Mouse (Mus musculus) kidney, embryonic 15.5 days (tissue): ENCODE results near the gene Kctd6. TPM values are rescaled to one million over a fixed set of nuclear protein-coding genes. Genes with fewer than 3 reads are reported as not detected.
"Not testable (repeated sequence)": the region's sequence is repeated elsewhere in the genome, so short reads cannot be mapped to it uniquely, and the experiment has no call there.

Source experiments
- ATAC-seq: fragments of 200-750 bp; cut with Nextera tagmentation; replicated peaks from 2 replicates; pipeline ENCODE4 v1.8.0; 2017; ENCODE audit warnings: moderate TSS enrichment; ENCODE audit not compliant: low FRiP score
- H3K27ac ChIP-seq: fragments of 300-500 bp; sonication (generic); 2 replicates; pipeline ENCODE4 v1.5.1; 2015; ENCODE audit warnings: mild to moderate bottlenecking, inconsistent platforms
- H3K27me3 ChIP-seq: fragments of 300-500 bp; sonication (generic); 2 replicates; pipeline ENCODE4 v1.6.1; 2015; ENCODE audit warnings: inconsistent platforms
- H3K36me3 ChIP-seq: fragments of 300-500 bp; sonication (generic); 2 replicates; pipeline ENCODE4 v1.6.1; 2015; ENCODE audit warnings: inconsistent platforms
- H3K4me1 ChIP-seq: fragments of 300-500 bp; sonication (generic); 2 replicates; pipeline ENCODE4 v1.6.1; 2015; ENCODE audit warnings: inconsistent platforms
- H3K4me2 ChIP-seq: fragments of 300-500 bp; sonication (generic); 2 replicates; pipeline ENCODE4 v1.6.1; 2015; ENCODE audit warnings: moderate library complexity, mild to moderate bottlenecking, inconsistent platforms
- H3K4me3 ChIP-seq: fragments of 300-500 bp; sonication (generic); replicated peaks from 2 replicates; pipeline ENCODE4 v1.5.1; 2015; ENCODE audit warnings: mild to moderate bottlenecking, inconsistent platforms
- H3K9ac ChIP-seq: fragments of 300-500 bp; sonication (generic); 2 replicates; pipeline ENCODE4 v1.6.1; 2015; ENCODE audit warnings: mild to moderate bottlenecking, inconsistent platforms
- H3K9me3 ChIP-seq: fragments of 300-500 bp; sonication (generic); replicated peaks from 2 replicates; pipeline ENCODE4 v1.6.1; 2016; ENCODE audit warnings: inconsistent platforms
- WGBS: fragments of 180-500 bp; shearing (Covaris S2); methylation state at CpG from one replicate; pipeline ENCODE4 v1.1.7; 2015; ENCODE audit warnings: mixed read lengths; 5-methylcytosine and 5-hydroxymethylcytosine counted together
- polyA plus RNA-seq: library from polyadenylated mRNA; unstranded; fragments of >200 nt; fragmentation: Nextera tagmentation; extraction: Ambion mirVana; gene quantifications from 2 replicates; pipeline ENCODE4 v1.2.1, GENCODE M21; 2015

Kctd6 gene
- polyA plus RNA-seq, 1 experiment from 2014 or later, result 9.0 TPM

GRCm38 (mm10) chr14:8258335-8258627 lies 44.3 kb downstream of the Kctd6 start:
- H3K27ac ChIP-seq, result no peak overlapping the region
- H3K36me3 ChIP-seq, result no peaks in the 10 kb centered on the region
- H3K4me3 ChIP-seq, result no peak overlapping the region
- 0 out of 2 replicates have a peak, but pooled peaks cover 3% of the 10 kb centered on the region for H3K27me3 ChIP-seq
- no peak overlapping the region for H3K4me2 ChIP-seq
- H3K4me1 ChIP-seq, result 0 out of 2 replicates have a peak, but pooled peaks cover 4% of the 10 kb centered on the region
- no peaks in the 10 kb centered on the region for H3K9me3 ChIP-seq
- ATAC-seq, result no peak
- 50% methylated on average over 3 of the region's 3 CpGs for WGBS
- H3K9ac ChIP-seq, result no peak overlapping the region

- Histone ChIP-seq H3K9ac (no peak overlapping the region), H3K4me2 (no peak overlapping the region), H3K4me3 (no peak overlapping the region), H3K36me3 (no peaks in the 10 kb centered on the region), H3K27me3 (0 out of 2 replicates have a peak, but pooled peaks cover 3% of the 10 kb centered on the region), H3K9me3 (no peaks in the 10 kb centered on the region), H3K27ac (no peak overlapping the region), H3K4me1 (0 out of 2 replicates have a peak, but pooled peaks cover 4% of the 10 kb centered on the region)
- ATAC-seq, result no peak
- WGBS, result 69% methylated on average over 3 of the region's 3 CpGs
Measured at GRCm38 (mm10) chr14:8258752-8259151, 44.8 kb downstream of the Kctd6 start.

- no peak for ATAC-seq
- 73% methylated on average over 3 of the region's 3 CpGs for WGBS
- no peak within 1 kb of the TSS for H3K4me2 ChIP-seq
Measured at GRCm38 (mm10) chr14:8259166-8259565, 45.2 kb downstream of the Kctd6 start, which contains the start of gene Acox2. Acox2 (minus strand) TSS chr14:8259353.

GRCm38 (mm10) chr14:8260214-8260613 lies 46.3 kb downstream of the Kctd6 start:
- Histone ChIP-seq H3K4me3 (no peak overlapping the region), H3K4me2 (no peak overlapping the region), H3K4me1 (0 out of 2 replicates have a peak, but pooled peaks cover 4% of the 10 kb centered on the region), H3K9ac (no peak overlapping the region), H3K9me3 (no peaks in the 10 kb centered on the region), H3K36me3 (no peaks in the 10 kb centered on the region), H3K27ac (no peak overlapping the region), H3K27me3 (0 out of 2 replicates have a peak, but pooled peaks cover 3% of the 10 kb centered on the region)
- ATAC-seq, result no peak
- WGBS, result 75% methylated on average over 5 of the region's 5 CpGs

More at GRCm38 (mm10) chr14:8259166-8259565, 45.2 kb downstream of the Kctd6 start, which contains the start of gene Acox2:
- H3K36me3 ChIP-seq, result no peaks in the 10 kb centered on the region
- H3K9me3 ChIP-seq, result no peaks in the 10 kb centered on the region
- 0 out of 2 replicates have a peak, but pooled peaks cover 3% of the 10 kb centered on the region for H3K27me3 ChIP-seq
- no peak within 1 kb of the TSS for H3K9ac ChIP-seq
- H3K4me1 ChIP-seq, result 0 out of 2 replicates have a peak, but pooled peaks cover 4% of the 10 kb centered on the region
- H3K27ac ChIP-seq, result no peak within 1 kb of the TSS
- H3K4me3 ChIP-seq, result no peak within 1 kb of the TSS

- H3K36me3 ChIP-seq, result no peaks in the 10 kb centered on the region
- no peak overlapping the region for H3K9ac ChIP-seq
- 64% methylated on average over 1 of the region's 1 CpGs for WGBS
- H3K4me2 ChIP-seq, result no peak overlapping the region
- H3K4me1 ChIP-seq, result 0 out of 2 replicates have a peak, but pooled peaks cover 4% of the 10 kb centered on the region
- no peak overlapping the region for H3K4me3 ChIP-seq
- H3K27me3 ChIP-seq, result no peaks in the 10 kb centered on the region
- no peak for ATAC-seq
- H3K9me3 ChIP-seq, result no peaks in the 10 kb centered on the region
- H3K27ac ChIP-seq, result no peak overlapping the region
Measured at GRCm38 (mm10) chr14:8262242-8262641, 48.3 kb downstream of the Kctd6 start.

- H3K4me2 ChIP-seq, result no peak overlapping the region
- H3K27ac ChIP-seq, result no peak overlapping the region
- no peak overlapping the region for H3K9ac ChIP-seq
- H3K36me3 ChIP-seq, result no peaks in the 10 kb centered on the region
- H3K27me3 ChIP-seq, result no peaks in the 10 kb centered on the region
- H3K9me3 ChIP-seq, result no peaks in the 10 kb centered on the region
- no peak overlapping the region for H3K4me3 ChIP-seq
- no peak for ATAC-seq
- 94% methylated on average over 1 of the region's 1 CpGs for WGBS
- H3K4me1 ChIP-seq, result no peaks in the 10 kb centered on the region
Measured at GRCm38 (mm10) chr14:8264378-8264777, 50.4 kb downstream of the Kctd6 start.

DNA sequence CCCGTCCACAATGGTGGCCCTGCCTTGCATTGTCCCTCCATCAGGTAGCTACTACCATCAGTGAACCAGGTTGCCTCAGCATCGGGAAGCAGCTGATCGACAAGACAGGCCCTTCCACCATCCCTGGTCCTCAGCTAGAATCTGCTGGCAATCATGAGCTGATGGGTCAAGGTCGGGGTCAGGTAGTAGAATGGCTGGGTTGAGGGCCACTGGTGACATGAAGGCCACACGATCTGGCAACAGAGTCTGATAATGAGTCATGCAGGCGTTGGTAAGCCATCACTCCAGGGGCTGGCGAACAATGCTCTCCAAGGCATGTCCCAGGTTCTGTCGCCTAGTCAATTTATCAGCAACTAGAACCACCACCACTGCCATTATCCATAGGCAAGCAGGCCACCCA lies 57.3 kb downstream of the Kctd6 start:
- not testable (repeated sequence) for H3K27me3 ChIP-seq, H3K4me1 ChIP-seq, ATAC-seq, H3K9ac ChIP-seq, H3K27ac ChIP-seq, H3K9me3 ChIP-seq, H3K4me2 ChIP-seq, H3K4me3 ChIP-seq, H3K36me3 ChIP-seq
- WGBS, result 87% methylated on average over 8 of the region's 8 CpGs

Other genes starting within 250 kb of the Kctd6 start
- gene Dnase1l3, start 219.6 kb upstream of the Kctd6 start, polyA plus RNA-seq, result 0.29 and 0.30 TPM in 2 replicates
- gene Abhd6, start 211.2 kb upstream of the Kctd6 start, polyA plus RNA-seq, result 24.7 and 26.6 TPM in 2 replicates
- gene Rpp14, start 133.8 kb upstream of the Kctd6 start, polyA plus RNA-seq, result 53.0 and 55.5 TPM in 2 replicates
- 33.7 and 35.1 TPM in 2 replicates for gene Pxk, start 115.9 kb upstream of the Kctd6 start, polyA plus RNA-seq
- 235 and 241 TPM in 2 replicates for gene Pdhb, start 41.1 kb upstream of the Kctd6 start, polyA plus RNA-seq
- 0.94 and 1.1 TPM in 2 replicates for gene Acox2, start 45.2 kb downstream of the Kctd6 start, polyA plus RNA-seq
- gene Fam107a, start 103.9 kb downstream of the Kctd6 start, polyA plus RNA-seq, result 5.7 and 6.0 TPM in 2 replicates
- gene Oit1, start 164.6 kb downstream of the Kctd6 start, polyA plus RNA-seq, result 1.3 and 5.1 TPM in 2 replicates